Mouse (Mus musculus) 3T3-L1 (cell line): ENCODE data around the gene Vmn2r111.
"Not testable (repeated sequence)": the region's sequence is repeated elsewhere in the genome, so short reads cannot be mapped to it uniquely, and the experiment has no call there.

Experiments
- DNase-seq: peaks from one replicate; pipeline ENCODE4 v3.0.0-alpha.2; 2015; ENCODE audit warnings: low read depth, low spot score

Vmn2r111 gene

GRCm38 (mm10) chr17:22573382-22573781 lies at the start of gene Vmn2r111:
Gene Vmn2r111, minus strand, starts transcription at chr17:22573482.
- DNase-seq, result not testable (repeated sequence)

- DNase-seq, result not testable (repeated sequence)
Measured at GRCm38 (mm10) chr17:22600651-22601050, 27.4 kb upstream of the Vmn2r111 start, which contains the start of gene Vmn2r112. Gene Vmn2r112, plus strand, starts transcription at chr17:22600951.

DNA sequence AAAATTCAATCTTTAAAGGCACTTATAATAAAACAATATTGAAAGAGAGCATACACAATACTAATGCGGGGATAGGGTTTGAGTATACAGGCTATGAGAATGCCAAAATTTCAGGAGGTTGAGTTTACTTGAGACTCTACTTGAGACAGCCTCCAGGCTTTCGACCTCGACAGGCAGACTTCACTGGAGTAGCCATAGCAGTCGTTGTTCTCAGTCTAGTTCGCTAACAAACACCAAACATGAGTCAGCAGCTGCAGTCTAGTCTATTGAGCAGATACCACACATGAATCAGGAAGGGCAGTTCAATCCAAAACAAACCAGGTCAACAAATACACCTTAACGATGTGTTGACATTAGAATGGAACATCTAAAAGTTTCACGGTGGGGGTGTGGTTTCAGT lies 52.8 kb downstream of the Vmn2r111 start:
- not testable (repeated sequence) for DNase-seq

DNA sequence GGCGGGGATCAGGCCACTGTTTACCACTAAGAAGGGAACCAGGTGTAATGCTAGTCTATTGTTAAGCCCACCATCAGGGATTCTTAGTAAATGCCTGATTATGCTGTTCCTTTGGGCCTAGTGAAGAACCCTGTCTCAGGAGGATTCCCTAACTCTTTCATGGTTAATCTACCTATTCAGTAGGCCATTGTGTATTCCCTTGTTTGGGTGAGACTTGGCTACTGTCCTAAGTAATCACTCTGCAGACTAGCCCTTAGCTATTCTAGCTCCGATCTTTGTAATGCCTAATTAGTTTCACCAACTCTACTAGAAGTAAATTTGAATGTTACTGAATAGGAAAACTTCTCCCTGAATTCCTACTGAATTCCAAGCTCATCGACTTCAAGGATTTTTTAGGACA lies 53.2 kb downstream of the Vmn2r111 start:
- not testable (repeated sequence) for DNase-seq

DNA sequence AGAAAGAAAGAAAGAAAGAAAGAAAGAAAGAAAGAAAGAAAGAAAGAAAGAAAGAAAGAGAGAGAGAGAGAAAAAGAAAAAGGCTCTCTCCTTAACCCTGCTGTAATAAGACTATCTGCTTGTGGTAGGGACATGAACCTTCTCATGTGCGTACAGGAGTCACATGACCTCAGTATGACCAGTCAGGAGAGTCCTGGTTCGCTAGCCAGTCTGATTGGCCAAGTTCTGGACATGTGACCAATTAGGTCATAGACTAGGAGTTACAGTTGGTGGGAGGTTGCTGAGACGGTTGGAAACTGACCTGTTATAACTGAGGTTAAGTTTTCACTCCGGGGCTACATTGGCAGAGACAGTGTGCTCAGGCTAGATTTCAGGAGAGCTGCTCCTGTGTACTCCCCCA lies 76.2 kb downstream of the Vmn2r111 start:
- peak; percentile 16 for DNase-seq
